ENCODE assay signal across 19 mouse cellular contexts in genomic region chr2:102980870-102981269, GRCm38 (mm10).
DNase-seq lines count a peak whose midpoint lies in the region; ATAC-seq and TF ChIP-seq lines count a peak whose summit lies in the region.
"Had no signal": no experiment of that assay in that cellular context is flagged by ENCODE, and none has a peak within 500 bp of the region (broad histone marks: within the 10 kb centered on the region; RNA-seq: fewer than 3 reads in every experiment).

No protein-coding gene starts in this region.

- H3ac ChIP-seq in myocyte (ENCODE audit: control insufficient read depth, insufficient read length) = no peak overlapping the region

- no peak for ATAC-seq in neural tube, embryonic 15.5 days (ENCODE audit: low FRiP score)
- ATAC-seq: forebrain, embryonic 15.5 days had no signal

- TF ChIP-seq POLR2A in embryonic fibroblast, embryonic 13.5 days (IDR thresholded peaks at IDR 0.05; ENCODE audit: low read depth, low read length) = no peak
- TF ChIP-seq POLR2A in myocyte (IDR thresholded peaks at IDR 0.05; ENCODE audit: insufficient read length, low read depth) = no peak

- peak overlapping the region; percentile 58; the same call in 1 of the 2 replicates for H3K27ac ChIP-seq in embryonic fibroblast, embryonic 13.5 days (ENCODE audit: insufficient read depth, low read length)
- no peak overlapping the region for H3K27ac ChIP-seq in neural tube, embryonic 15.5 days (replicated peaks)
- H3K27ac ChIP-seq: embryonic facial prominence, embryonic 15.5 days; forebrain, embryonic 15.5 days; heart, embryonic 13.5 days; hindbrain, embryonic 15.5 days had no signal

- no peak for TF ChIP-seq CTCF in embryonic fibroblast, embryonic 13.5 days (IDR thresholded peaks at IDR 0.05; ENCODE audit: borderline replicate concordance, insufficient read depth, low read length)

- no peak overlapping the region for H3K9ac ChIP-seq in neural tube, embryonic 15.5 days (replicated peaks)
- H3K9ac ChIP-seq: embryonic facial prominence, embryonic 15.5 days; forebrain, embryonic 15.5 days; heart, embryonic 13.5 days; hindbrain, embryonic 15.5 days had no signal

- H3K9me3 ChIP-seq in neural tube, embryonic 15.5 days (replicated peaks) = no peaks in the 10 kb centered on the region
- H3K9me3 ChIP-seq: embryonic facial prominence, embryonic 15.5 days; forebrain, embryonic 15.5 days; G1E; heart, embryonic 13.5 days; hindbrain, embryonic 15.5 days had no signal

- peak overlapping the region; percentile 77 for H3K4me2 ChIP-seq in myocyte (ENCODE audit: low read depth)
- no peak overlapping the region for H3K4me2 ChIP-seq in neural tube, embryonic 15.5 days
- H3K4me2 ChIP-seq: embryonic facial prominence, embryonic 15.5 days; forebrain, embryonic 15.5 days; heart, embryonic 13.5 days; hindbrain, embryonic 15.5 days had no signal

- H3K27me3 ChIP-seq in myocyte (ENCODE audit: control insufficient read depth, insufficient read depth, insufficient read length) = no peaks in the 10 kb centered on the region
- no peaks in the 10 kb centered on the region for H3K27me3 ChIP-seq in neural tube, embryonic 15.5 days (replicated peaks)
- H3K27me3 ChIP-seq: embryonic facial prominence, embryonic 15.5 days; forebrain, embryonic 15.5 days; heart, embryonic 13.5 days; hindbrain, embryonic 15.5 days had no signal

- 80% methylated on average over 2 of the region's 2 CpGs for WGBS in neural tube, embryonic 15.5 days

- no peaks in the 10 kb centered on the region for H3K4me1 ChIP-seq in embryonic fibroblast, embryonic 13.5 days (ENCODE audit: control insufficient read depth, insufficient read depth, low read length)
- H3K4me1 ChIP-seq in neural tube, embryonic 15.5 days = no peaks in the 10 kb centered on the region
- H3K4me1 ChIP-seq: embryonic facial prominence, embryonic 15.5 days; forebrain, embryonic 15.5 days; heart, embryonic 13.5 days; hindbrain, embryonic 15.5 days had no signal

- peak; percentile 56 for DNase-seq in 3T3-L1 (ENCODE audit: low read depth, low spot score)
- DNase-seq in CD4-positive, CD25-positive, alpha-beta regulatory T cell, adult 2 months (ENCODE audit: low read depth, low spot score) = peak; percentile 29
- no peak for DNase-seq in spleen, postnatal 14 days (ENCODE audit: low spot score in 2 of 2)
- DNase-seq in kidney, adult 8-10 months = no peak
- DNase-seq: adrenal gland, postnatal 14 days; cerebellum, adult 11-12 months; cerebellum, adult 9-11 months; cerebellum, postnatal 36 days; gastrocnemius, postnatal 10 days; heart, postnatal 36 days; kidney, adult 18-20 months had no signal

- H3K4me3 ChIP-seq in embryonic fibroblast, embryonic 13.5 days (ENCODE audit: insufficient read depth, low read length) = no peak overlapping the region
- no peak overlapping the region for H3K4me3 ChIP-seq in myocyte
- no peak overlapping the region for H3K4me3 ChIP-seq in neural tube, embryonic 15.5 days (replicated peaks)
- H3K4me3 ChIP-seq: embryonic facial prominence, embryonic 15.5 days; forebrain, embryonic 15.5 days; heart, embryonic 13.5 days; hindbrain, embryonic 15.5 days had no signal

- no peaks in the 10 kb centered on the region for H3K79me2 ChIP-seq in myocyte (ENCODE audit: control insufficient read depth, insufficient read depth)

- H3K36me3 ChIP-seq in myocyte (ENCODE audit: control insufficient read depth, insufficient read depth) = no peaks in the 10 kb centered on the region
- no peaks in the 10 kb centered on the region for H3K36me3 ChIP-seq in neural tube, embryonic 15.5 days
- H3K36me3 ChIP-seq: embryonic facial prominence, embryonic 15.5 days; forebrain, embryonic 15.5 days; G1E; heart, embryonic 13.5 days; hindbrain, embryonic 15.5 days had no signal

TF ChIP-seq in myocyte, 11 proteins besides CTCF, POLR2A, EP300 and RAD21:
- TF ChIP-seq MAX (IDR thresholded peaks at IDR 0.05; ENCODE audit: low read depth) (no peak), CEBPB (IDR thresholded peaks at IDR 0.05; ENCODE audit: insufficient read depth, poor library complexity, severe bottlenecking) (no peak), TCF3 (IDR thresholded peaks at IDR 0.05; ENCODE audit: insufficient read length, low read depth) (no peak), TCF12 (IDR thresholded peaks at IDR 0.05; ENCODE audit: insufficient read depth, poor library complexity, severe bottlenecking) (no peak)

Comparison
In these comparisons a context has a peak if more than half of its experiments do, and no peak if none do; other contexts are left out.
1. DNase-seq: peak in 3T3-L1 (single experiment) and CD4-positive, CD25-positive, alpha-beta regulatory T cell, adult 2 months (single experiment); none in spleen, postnatal 14 days (0 of 2) and kidney, adult 8-10 months (0 of 2).